Mouse (Mus musculus) heart, embryonic 16.5 days (tissue): ENCODE results near the gene Epha4. TPM values are rescaled to one million over a fixed set of nuclear protein-coding genes. Genes with fewer than 3 reads are reported as not detected.
A peak's percentile ranks its signal among the peaks of the same experiment; 100 is the strongest.

Source experiments
- ATAC-seq: fragments of 200-750 bp; cut with Nextera tagmentation; replicated peaks from 2 replicates; pipeline ENCODE4 v1.8.0; 2017; ENCODE audit warnings: moderate number of reproducible peaks; ENCODE audit not compliant: insufficient read depth, low FRiP score; ENCODE audit errors: extremely low read depth
- H3K27ac ChIP-seq: fragments of 300-500 bp; sonication (generic); 2 replicates; pipeline ENCODE4 v1.5.1; 2014; ENCODE audit warnings: mild to moderate bottlenecking, low read length, control low read depth, moderate library complexity
- H3K27me3 ChIP-seq: fragments of 300-500 bp; sonication (generic); 2 replicates; pipeline ENCODE4 v1.6.1; 2014; ENCODE audit warnings: low read length, mixed read lengths; ENCODE audit not compliant: control insufficient read depth, insufficient read depth
- H3K36me3 ChIP-seq: fragments of 300-500 bp; sonication (generic); 2 replicates; pipeline ENCODE4 v1.6.1; 2014; ENCODE audit not compliant: control insufficient read depth, insufficient read depth
- H3K4me1 ChIP-seq: fragments of 300-500 bp; sonication (generic); 2 replicates; pipeline ENCODE4 v1.6.1; 2014; ENCODE audit warnings: low read length, mixed read lengths; ENCODE audit not compliant: control insufficient read depth, insufficient read depth
- H3K4me2 ChIP-seq: fragments of 300-500 bp; sonication (generic); 2 replicates; pipeline ENCODE4 v1.6.1; 2014; ENCODE audit warnings: low read depth, mild to moderate bottlenecking, control low read depth, low read length
- H3K4me3 ChIP-seq: fragments of 300-500 bp; sonication (generic); 2 replicates; pipeline ENCODE4 v1.5.1; 2014; ENCODE audit warnings: mild to moderate bottlenecking, control low read depth, low read length
- H3K9ac ChIP-seq: fragments of 300-500 bp; sonication (generic); 2 replicates; pipeline ENCODE4 v1.6.1; 2014; ENCODE audit warnings: low read length, control low read depth
- H3K9me3 ChIP-seq: fragments of 300-500 bp; sonication (generic); replicated peaks from 2 replicates; pipeline ENCODE4 v1.6.1; 2016; ENCODE audit warnings: low read length; ENCODE audit not compliant: control insufficient read depth
- WGBS: fragments of 180-500 bp; shearing (Covaris S2); extraction: QIAGEN DNeasy Blood & Tissue Kit; methylation state at CpG from one replicate; pipeline ENCODE4 v1.1.7; 2014; 5-methylcytosine and 5-hydroxymethylcytosine counted together
- polyA plus RNA-seq: library from polyadenylated mRNA; unstranded; fragments of >200 nt; fragmentation: Nextera tagmentation; extraction: Ambion mirVana; gene quantifications from 2 replicates; pipeline ENCODE4 v1.2.1, GENCODE M21; 2015

Gene Epha4
- polyA plus RNA-seq, 1 experiment from 2014 or later: 9.1 TPM

DNA sequence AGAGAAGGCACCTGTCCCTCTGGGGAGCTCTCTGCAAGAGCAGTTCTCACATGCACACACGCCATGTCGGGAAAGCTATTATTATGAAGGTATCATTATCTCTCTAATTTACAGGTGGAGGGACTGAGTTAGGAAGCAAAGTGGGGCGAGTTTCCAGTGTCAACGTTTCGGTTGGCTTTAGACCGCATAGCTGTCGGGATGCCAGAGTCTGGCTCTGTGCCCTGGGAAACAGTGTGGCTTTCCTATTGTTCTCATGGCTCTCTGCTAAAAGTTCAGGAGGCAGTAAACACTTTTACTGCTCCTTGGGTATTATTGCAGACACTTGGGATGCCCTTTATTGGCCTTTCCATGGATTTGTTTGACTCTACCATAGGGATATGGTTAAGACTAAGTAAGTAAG is 144.0 kb downstream of the Epha4 start:
- Histone ChIP-seq H3K27me3 (no peaks in the 10 kb centered on the region), H3K9ac (no peak overlapping the region), H3K4me1 (no peaks in the 10 kb centered on the region), H3K4me3 (no peak overlapping the region), H3K9me3 (no peaks in the 10 kb centered on the region), H3K36me3 (peaks cover 8% of the 10 kb centered on the region; the same call in 1 of the 2 replicates), H3K27ac (peak overlapping the region; percentile 18; the same call in 1 of the 2 replicates), H3K4me2 (no peak overlapping the region)
- ATAC-seq: no peak
- 68% methylated on average over 7 of the region's 7 CpGs for WGBS

DNA sequence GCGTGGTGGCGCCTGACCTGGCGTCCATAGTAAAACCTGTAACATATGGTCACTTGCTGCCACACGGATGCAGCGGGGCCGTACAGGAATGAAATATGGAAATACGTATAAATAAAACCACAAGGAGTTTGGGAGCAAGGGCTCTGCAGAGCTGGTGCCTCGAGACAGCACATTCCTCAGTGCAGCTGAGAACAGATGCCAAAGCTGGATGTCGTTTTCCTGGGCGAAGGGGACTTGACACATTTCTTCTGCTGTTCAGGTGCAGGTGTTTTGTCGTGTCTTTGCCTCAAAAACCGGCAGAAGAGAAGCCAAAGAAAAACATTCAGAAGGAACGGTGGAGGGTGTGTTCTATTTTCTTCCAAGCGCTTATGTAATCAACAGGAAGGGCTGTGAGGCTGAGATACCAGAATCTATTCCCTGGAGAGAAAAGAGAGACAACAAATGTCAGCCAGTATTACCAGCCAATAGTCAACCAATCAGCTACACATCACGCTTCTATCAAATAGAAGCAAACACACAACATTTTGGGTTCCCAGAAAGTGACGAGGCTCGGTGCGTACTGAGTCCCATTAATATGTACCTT is 145.5 kb downstream of the Epha4 start:
- no peak overlapping the region for H3K9ac ChIP-seq
- H3K4me3 ChIP-seq: no peak overlapping the region
- H3K4me2 ChIP-seq: no peak overlapping the region
- 64% methylated on average over 18 of the region's 18 CpGs for WGBS
- no peaks in the 10 kb centered on the region for H3K4me1 ChIP-seq
- no peak for ATAC-seq
- no peak overlapping the region for H3K27ac ChIP-seq
- H3K9me3 ChIP-seq: no peaks in the 10 kb centered on the region
- peaks cover 6% of the 10 kb centered on the region; the same call in 1 of the 2 replicates for H3K36me3 ChIP-seq
- no peaks in the 10 kb centered on the region for H3K27me3 ChIP-seq

DNA sequence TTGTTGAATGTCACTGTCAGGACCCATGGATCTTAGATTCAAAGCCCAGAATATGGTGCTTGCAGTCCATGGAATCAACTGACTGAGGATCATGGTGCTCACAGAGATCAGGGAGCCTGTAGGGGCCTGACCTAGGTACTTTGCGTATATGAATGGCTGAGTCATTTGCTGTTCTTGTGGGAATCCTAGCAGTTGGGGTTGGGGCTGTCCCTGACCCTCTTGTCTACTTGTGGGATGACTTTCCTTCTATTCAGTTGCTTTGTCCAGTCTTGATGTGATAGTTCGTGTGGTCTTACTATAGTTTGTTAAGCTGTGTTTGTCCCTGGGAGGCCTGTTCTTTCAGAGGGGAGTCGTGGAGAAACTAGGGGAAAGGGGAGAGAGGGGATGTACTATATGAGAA is 149.0 kb downstream of the Epha4 start:
- Histone ChIP-seq H3K4me3 (no peak overlapping the region), H3K9me3 (no peaks in the 10 kb centered on the region), H3K4me1 (no peaks in the 10 kb centered on the region), H3K27me3 (no peaks in the 10 kb centered on the region), H3K4me2 (no peak overlapping the region), H3K9ac (no peak overlapping the region), H3K27ac (no peak overlapping the region), H3K36me3 (peaks cover 4% of the 10 kb centered on the region; the same call in 1 of the 2 replicates)
- 79% methylated on average over 3 of the region's 3 CpGs for WGBS
- no peak for ATAC-seq

DNA sequence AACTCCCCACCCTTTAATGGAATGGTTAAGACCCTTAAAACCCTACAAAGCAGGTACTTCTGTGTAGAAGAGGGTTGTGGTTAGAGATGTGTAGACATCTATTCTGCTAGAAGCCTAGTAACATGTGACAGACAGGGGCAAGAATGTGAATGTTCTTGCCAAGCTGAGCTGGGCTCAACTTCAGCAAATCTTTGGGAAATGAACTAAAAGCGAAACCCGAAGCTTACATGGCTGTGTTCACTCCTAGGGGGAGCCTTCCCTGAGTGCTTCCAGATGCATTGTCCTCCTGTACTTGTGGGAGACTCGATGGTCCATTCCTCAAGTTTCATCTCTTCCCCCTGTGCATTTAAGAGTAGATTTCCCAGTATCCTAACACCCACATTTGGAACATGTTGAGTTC is 150.3 kb downstream of the Epha4 start:
- ATAC-seq: no peak
- WGBS: 64% methylated on average over 3 of the region's 3 CpGs
- H3K36me3 ChIP-seq: peaks cover 4% of the 10 kb centered on the region; the same call in 1 of the 2 replicates

DNA sequence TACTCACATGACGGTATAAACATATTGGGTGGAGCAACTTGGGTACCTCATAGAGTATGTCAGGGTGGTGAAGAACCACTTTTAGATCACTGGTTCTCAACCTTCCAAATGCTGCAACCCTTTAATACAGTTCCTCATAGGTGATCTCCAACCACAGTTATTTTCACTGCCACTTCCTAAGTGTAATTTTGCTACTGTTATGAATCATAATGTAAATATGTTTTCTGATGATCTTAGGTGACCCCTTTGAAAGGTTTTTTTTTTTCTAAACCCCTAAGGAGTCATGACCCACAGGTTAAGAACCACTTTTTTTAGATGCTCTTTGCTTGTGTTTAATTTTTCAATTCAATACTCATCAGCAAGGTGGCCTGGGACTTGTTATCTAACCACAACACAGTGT is 151.0 kb downstream of the Epha4 start:
- Histone ChIP-seq H3K36me3 (peaks cover 4% of the 10 kb centered on the region; the same call in 1 of the 2 replicates), H3K9ac (no peak overlapping the region), H3K27ac (no peak overlapping the region), H3K4me1 (no peaks in the 10 kb centered on the region), H3K4me2 (no peak overlapping the region), H3K27me3 (no peaks in the 10 kb centered on the region), H3K9me3 (no peaks in the 10 kb centered on the region), H3K4me3 (no peak overlapping the region)
- ATAC-seq: no peak
- 79% methylated on average over 1 of the region's 1 CpGs for WGBS

More for the DNA sequence above, 150.3 kb downstream of the Epha4 start:
- no peaks in the 10 kb centered on the region for H3K4me1 ChIP-seq
- no peak overlapping the region for H3K4me2 ChIP-seq
- H3K27ac ChIP-seq: no peak overlapping the region
- no peak overlapping the region for H3K9ac ChIP-seq
- H3K9me3 ChIP-seq: no peaks in the 10 kb centered on the region
- H3K27me3 ChIP-seq: no peaks in the 10 kb centered on the region
- no peak overlapping the region for H3K4me3 ChIP-seq

DNA sequence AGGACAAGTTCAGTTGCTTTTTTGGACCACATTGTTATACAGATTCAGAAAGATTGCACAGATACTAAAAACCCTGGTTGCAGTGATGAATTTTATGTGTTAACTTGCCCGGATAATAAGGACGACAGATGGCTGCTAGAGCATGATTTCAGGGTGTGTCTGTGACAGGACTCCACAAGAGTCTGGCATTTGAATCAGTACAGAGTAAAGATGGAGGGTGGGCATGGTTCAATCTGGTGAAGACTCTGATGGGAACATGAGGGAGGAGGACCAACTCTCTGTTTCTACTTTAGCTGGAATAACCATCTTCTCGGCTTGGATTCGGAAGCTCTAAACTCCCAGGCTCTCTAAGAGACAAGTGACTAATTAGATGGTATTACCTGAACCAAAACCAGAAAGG is 168.4 kb downstream of the Epha4 start:
- ATAC-seq: no peak
- WGBS: 86% methylated on average over 4 of the region's 4 CpGs
- H3K4me2 ChIP-seq: no peak overlapping the region
- H3K4me3 ChIP-seq: no peak overlapping the region
- no peaks in the 10 kb centered on the region for H3K9me3 ChIP-seq
- H3K9ac ChIP-seq: no peak overlapping the region
- H3K4me1 ChIP-seq: no peaks in the 10 kb centered on the region
- no peak overlapping the region for H3K27ac ChIP-seq
- no peaks in the 10 kb centered on the region for H3K36me3 ChIP-seq
- no peaks in the 10 kb centered on the region for H3K27me3 ChIP-seq

DNA sequence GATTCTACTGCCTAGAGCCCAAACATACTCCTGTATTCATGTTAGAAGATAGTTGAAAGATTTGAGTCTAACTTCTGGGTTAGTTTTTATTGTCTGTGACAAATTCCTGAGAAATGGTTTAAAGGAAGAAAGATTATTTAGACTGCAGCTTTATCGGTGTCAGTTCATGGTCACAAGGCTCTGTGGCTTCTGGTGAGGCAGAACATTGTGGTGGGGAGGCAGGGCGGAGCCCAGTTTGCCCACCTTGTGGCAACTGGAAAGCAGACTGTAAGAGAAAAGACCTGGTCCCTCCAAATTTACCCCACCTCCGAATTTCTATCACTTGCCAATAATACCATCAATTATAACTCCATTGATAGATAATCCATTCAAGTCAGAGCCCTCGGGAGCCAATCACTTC is 171.1 kb downstream of the Epha4 start:
- H3K9ac ChIP-seq: no peak overlapping the region
- no peak overlapping the region for H3K4me3 ChIP-seq
- no peaks in the 10 kb centered on the region for H3K27me3 ChIP-seq
- H3K36me3 ChIP-seq: no peaks in the 10 kb centered on the region
- WGBS: 77% methylated on average over 4 of the region's 4 CpGs
- no peak overlapping the region for H3K4me2 ChIP-seq
- no peaks in the 10 kb centered on the region for H3K4me1 ChIP-seq
- H3K27ac ChIP-seq: no peak overlapping the region
- H3K9me3 ChIP-seq: no peaks in the 10 kb centered on the region
- no peak for ATAC-seq

DNA sequence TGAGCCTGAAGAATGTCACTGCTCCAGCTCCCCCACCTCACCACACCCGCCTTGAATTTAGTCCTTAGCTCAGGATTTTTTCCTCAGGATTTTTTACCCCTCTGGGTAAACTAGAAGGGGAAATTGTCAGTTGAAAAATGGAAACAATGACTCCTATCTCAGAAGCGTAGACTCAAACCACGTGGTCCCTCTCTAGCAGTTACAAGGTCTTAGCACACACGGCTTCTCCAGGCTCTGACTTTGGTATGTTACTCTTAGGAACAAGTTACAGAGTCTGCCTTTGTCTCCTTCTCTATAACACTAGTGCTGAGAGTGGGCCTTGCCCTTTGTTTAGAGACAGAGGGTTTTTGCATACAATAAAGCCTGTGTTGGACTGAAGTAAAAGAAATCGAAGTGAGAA is 175.2 kb downstream of the Epha4 start:
- Histone ChIP-seq H3K9ac (no peak overlapping the region), H3K4me2 (no peak overlapping the region), H3K27me3 (no peaks in the 10 kb centered on the region), H3K27ac (no peak overlapping the region), H3K4me3 (no peak overlapping the region), H3K4me1 (no peaks in the 10 kb centered on the region), H3K9me3 (no peaks in the 10 kb centered on the region), H3K36me3 (no peaks in the 10 kb centered on the region)
- ATAC-seq: no peak
- 72% methylated on average over 5 of the region's 5 CpGs for WGBS

DNA sequence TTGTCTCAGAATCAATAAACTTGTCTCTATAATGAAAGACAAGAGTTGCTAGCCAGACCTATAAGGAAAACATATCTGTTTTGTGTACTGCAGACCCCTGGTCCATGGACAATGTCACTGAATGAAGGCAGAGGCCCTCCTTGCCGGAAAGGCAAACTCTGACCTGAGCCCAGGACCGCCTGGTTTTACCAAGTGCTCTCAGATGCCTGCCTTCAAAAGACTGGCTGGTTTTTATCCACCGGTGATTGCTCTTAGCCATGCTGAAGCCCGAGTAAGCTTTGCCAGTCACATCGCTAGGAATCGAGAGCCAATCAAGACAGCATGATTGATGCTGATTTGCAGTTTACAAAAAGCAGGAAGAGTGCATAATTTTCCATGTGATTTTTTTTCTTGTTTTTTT is 176.5 kb downstream of the Epha4 start:
- Histone ChIP-seq H3K36me3 (no peaks in the 10 kb centered on the region), H3K4me3 (no peak overlapping the region), H3K27me3 (no peaks in the 10 kb centered on the region), H3K27ac (no peak overlapping the region), H3K4me1 (no peaks in the 10 kb centered on the region), H3K9ac (no peak overlapping the region), H3K4me2 (no peak overlapping the region), H3K9me3 (no peaks in the 10 kb centered on the region)
- WGBS: 39% methylated on average over 6 of the region's 6 CpGs
- no peak for ATAC-seq
